Mouse (Mus musculus) midbrain, embryonic 11.5 days (tissue): Measurements from ENCODE around the gene Cacna1s. TPM values are rescaled to one million over a fixed set of nuclear protein-coding genes. Genes with fewer than 3 reads are reported as not detected.

Source experiments
- ATAC-seq: fragments of 200-750 bp; cut with Nextera tagmentation; 2 replicates; pipeline ENCODE4 v1.8.0; 2017; ENCODE audit warnings: moderate TSS enrichment, moderate library complexity; ENCODE audit not compliant: low FRiP score
- DNase-seq: peaks from one replicate; pipeline ENCODE4 v3.0.0; 2015; ENCODE audit warnings: low spot score; ENCODE audit errors: missing footprints
- H3K27ac ChIP-seq: fragments of 300-500 bp; sonication (generic); 2 replicates; pipeline ENCODE4 v1.5.1; 2014; ENCODE audit warnings: low read depth, low read length
- H3K27me3 ChIP-seq: fragments of 300-500 bp; sonication (generic); 2 replicates; pipeline ENCODE4 v1.6.1; 2014; ENCODE audit warnings: mild to moderate bottlenecking, low read length, moderate library complexity, mixed read lengths; ENCODE audit not compliant: control insufficient read depth, insufficient read depth
- H3K36me3 ChIP-seq: fragments of 300-500 bp; sonication (generic); 2 replicates; pipeline ENCODE4 v1.6.1; 2014; ENCODE audit warnings: mild to moderate bottlenecking, low read length, moderate library complexity, mixed read lengths; ENCODE audit not compliant: control insufficient read depth, insufficient read depth
- H3K4me1 ChIP-seq: fragments of 300-500 bp; sonication (generic); 2 replicates; pipeline ENCODE4 v1.6.1; 2014; ENCODE audit warnings: low read length; ENCODE audit not compliant: control insufficient read depth, insufficient read depth
- H3K4me2 ChIP-seq: fragments of 300-500 bp; sonication (generic); 2 replicates; pipeline ENCODE4 v1.6.1; 2014; ENCODE audit warnings: mild to moderate bottlenecking, moderate library complexity
- H3K4me3 ChIP-seq: fragments of 300-500 bp; sonication (generic); 2 replicates; pipeline ENCODE4 v1.5.1; 2014; ENCODE audit warnings: low read depth, low read length
- H3K9ac ChIP-seq: fragments of 300-500 bp; sonication (generic); 2 replicates; pipeline ENCODE4 v1.6.1; 2014; ENCODE audit warnings: low read length
- H3K9me3 ChIP-seq: fragments of 300-500 bp; sonication (generic); 2 replicates; pipeline ENCODE4 v1.6.1; 2016; ENCODE audit warnings: low read length; ENCODE audit not compliant: control insufficient read depth
- WGBS: fragments of 180-500 bp; shearing (Covaris S2); extraction: QIAGEN DNeasy Blood & Tissue Kit; methylation state at CpG from one replicate; pipeline ENCODE4 v1.1.7; 2014; 5-methylcytosine and 5-hydroxymethylcytosine counted together
- polyA plus RNA-seq: library from polyadenylated mRNA; unstranded; fragments of >200 nt; fragmentation: Nextera tagmentation; extraction: Ambion mirVana; gene quantifications from 2 replicates; pipeline ENCODE4 v1.2.1, GENCODE M21; 2014

The Cacna1s gene
- polyA plus RNA-seq, 1 experiment from 2014 or later: 0.23 TPM

DNA sequence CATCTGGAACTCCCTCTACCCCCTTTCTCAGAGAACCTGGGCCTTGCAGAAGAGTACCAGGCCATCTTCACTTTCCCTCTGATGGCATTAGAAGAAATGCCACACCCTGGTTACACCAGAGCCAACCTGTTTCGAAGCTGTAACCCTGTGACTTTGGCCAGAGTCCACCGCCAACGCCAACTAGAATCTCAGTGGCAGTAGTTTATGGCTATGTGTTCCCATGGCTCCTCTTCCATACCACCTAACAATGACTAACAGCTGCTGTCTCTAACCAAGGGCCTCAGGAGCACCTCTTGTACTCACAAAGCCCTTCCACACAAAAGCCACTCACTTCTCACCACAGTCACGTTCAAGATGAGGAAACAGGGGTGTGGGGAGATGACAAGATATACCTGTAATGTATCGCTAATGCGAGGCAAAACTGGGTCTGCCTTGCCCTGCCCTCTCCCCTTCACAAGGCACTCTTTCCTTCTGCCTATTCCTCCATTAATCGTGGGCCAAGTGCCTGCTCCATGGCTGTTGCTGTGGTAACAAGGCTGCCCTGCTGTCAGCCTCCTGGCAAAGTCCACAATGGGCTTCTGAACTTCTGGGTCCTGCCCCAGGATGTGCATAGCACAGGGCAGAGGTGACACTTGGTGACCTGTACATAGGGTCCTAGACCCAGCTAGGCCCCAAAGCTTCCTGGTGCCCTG, 67.2 kb downstream of the Cacna1s start:
- no peaks in the 10 kb centered on the region for H3K36me3 ChIP-seq
- no peaks in the 10 kb centered on the region for H3K9me3 ChIP-seq
- no peak overlapping the region for H3K4me2 ChIP-seq
- peaks cover 11% of the 10 kb centered on the region for H3K4me1 ChIP-seq
- no peak overlapping the region for H3K9ac ChIP-seq
- no peak overlapping the region for H3K27ac ChIP-seq
- H3K27me3 ChIP-seq: no peaks in the 10 kb centered on the region
- ATAC-seq: no peak
- no peak for DNase-seq
- 79% methylated on average over 7 of the region's 7 CpGs for WGBS
- no peak overlapping the region for H3K4me3 ChIP-seq

DNA sequence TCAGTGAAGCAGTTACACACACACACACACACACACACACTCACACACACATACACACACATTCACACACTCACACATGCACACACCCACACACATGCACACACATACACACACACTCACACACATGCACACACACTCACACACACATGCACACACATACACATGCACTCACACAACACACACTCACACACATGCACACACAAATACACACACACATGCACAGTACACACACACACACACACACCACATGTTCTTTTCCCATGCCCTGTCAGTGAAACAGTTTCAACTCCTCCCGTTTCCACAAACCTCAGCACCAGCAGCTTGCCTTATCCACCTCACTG, 67.7 kb downstream of the Cacna1s start:
- Histone ChIP-seq H3K36me3 (no peaks in the 10 kb centered on the region), H3K4me1 (peaks cover 11% of the 10 kb centered on the region), H3K27ac (no peak overlapping the region), H3K4me3 (no peak overlapping the region), H3K4me2 (no peak overlapping the region), H3K9me3 (no peaks in the 10 kb centered on the region), H3K9ac (no peak overlapping the region), H3K27me3 (no peaks in the 10 kb centered on the region)
- DNase-seq: no peak
- ATAC-seq: no peak
- WGBS: 66% methylated on average over 1 of the region's 1 CpGs

DNA sequence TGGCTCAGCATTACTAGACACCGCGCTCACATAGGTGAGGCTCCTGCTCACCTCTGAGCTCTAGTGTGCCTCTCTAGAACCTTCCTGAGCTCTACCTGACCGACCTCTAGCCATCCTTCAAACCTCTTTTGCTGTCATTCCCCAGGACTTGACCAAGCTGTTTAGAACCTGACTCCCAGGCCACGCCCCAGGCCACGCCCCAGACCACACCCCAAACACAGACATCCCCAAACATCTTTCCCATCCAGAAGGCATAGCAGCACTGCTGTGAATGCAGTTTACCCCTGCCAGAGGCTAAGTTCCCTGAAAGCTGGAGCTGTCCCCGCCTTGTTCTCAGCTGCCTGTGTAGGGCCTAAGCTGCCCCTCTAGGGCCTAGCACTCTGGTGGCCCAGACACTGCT, 68.2 kb downstream of the Cacna1s start:
- 49% methylated on average over 6 of the region's 6 CpGs for WGBS
- H3K27me3 ChIP-seq: no peaks in the 10 kb centered on the region
- no peak for ATAC-seq

DNA sequence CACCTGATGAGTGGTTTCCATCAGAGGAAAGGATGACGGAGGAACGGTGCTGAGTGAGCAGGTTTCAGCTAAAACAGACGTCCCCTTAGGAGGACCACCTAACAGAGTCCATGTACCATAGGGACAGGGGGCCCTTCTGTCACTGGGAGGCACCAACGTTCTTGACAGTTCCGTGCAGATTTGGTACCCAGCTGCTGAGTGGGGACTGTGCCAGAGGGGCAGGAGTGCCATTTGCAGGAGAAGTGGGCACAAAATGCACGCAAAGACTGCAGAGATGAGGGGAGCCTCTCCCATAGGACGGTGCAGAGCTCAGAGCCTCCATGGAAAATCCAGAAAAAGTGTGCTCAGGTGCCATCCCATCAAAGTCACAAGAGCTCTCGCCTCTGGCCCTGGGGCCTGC, 69.5 kb downstream of the Cacna1s start:
- no peak for ATAC-seq
- Histone ChIP-seq H3K9me3 (no peaks in the 10 kb centered on the region), H3K27ac (no peak overlapping the region), H3K4me2 (no peak overlapping the region), H3K36me3 (no peaks in the 10 kb centered on the region), H3K9ac (no peak overlapping the region), H3K4me1 (peaks cover 11% of the 10 kb centered on the region), H3K27me3 (no peaks in the 10 kb centered on the region), H3K4me3 (no peak overlapping the region)
- no peak for DNase-seq
- 86% methylated on average over 8 of the region's 8 CpGs for WGBS

More for the DNA sequence above, 68.2 kb downstream of the Cacna1s start:
- DNase-seq: no peak
- Histone ChIP-seq H3K9me3 (no peaks in the 10 kb centered on the region), H3K36me3 (no peaks in the 10 kb centered on the region), H3K27ac (no peak overlapping the region), H3K4me1 (peaks cover 11% of the 10 kb centered on the region), H3K9ac (no peak overlapping the region), H3K4me3 (no peak overlapping the region), H3K4me2 (no peak overlapping the region)

DNA sequence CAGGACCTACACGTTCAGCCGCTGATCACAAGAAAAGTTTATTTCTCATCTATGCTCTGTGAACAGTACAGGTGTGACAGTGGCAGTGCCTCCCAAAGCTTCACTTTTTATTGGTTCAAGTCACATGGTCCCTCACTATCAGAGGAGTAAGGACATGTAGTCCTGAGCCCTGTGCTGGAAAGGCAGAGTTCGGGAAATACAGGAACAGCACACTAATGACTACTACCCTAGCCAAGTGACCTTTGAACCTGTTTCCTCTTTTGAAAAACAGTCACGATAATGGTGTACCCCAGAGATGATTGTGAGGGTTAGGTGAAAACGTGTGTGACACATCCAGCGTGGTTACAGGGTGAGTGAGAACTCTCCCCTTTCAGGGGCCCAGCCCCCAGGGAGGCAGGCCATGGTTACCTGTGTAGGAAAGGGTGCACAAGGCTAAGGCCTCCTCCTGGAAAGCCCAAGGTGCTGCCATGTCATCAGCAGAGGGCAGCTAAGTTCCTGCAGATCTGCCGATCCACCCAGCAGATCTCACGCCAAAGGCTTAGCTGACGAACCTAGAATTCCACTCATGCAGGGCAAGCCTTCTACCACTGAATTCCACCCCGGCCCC, 73.7 kb downstream of the Cacna1s start:
- Histone ChIP-seq H3K4me2 (no peak overlapping the region), H3K4me3 (no peak overlapping the region), H3K27ac (no peak overlapping the region), H3K9me3 (no peaks in the 10 kb centered on the region), H3K36me3 (no peaks in the 10 kb centered on the region), H3K4me1 (peaks cover 4% of the 10 kb centered on the region), H3K9ac (no peak overlapping the region), H3K27me3 (no peaks in the 10 kb centered on the region)
- no peak for ATAC-seq
- no peak for DNase-seq
- WGBS: 85% methylated on average over 10 of the region's 10 CpGs

DNA sequence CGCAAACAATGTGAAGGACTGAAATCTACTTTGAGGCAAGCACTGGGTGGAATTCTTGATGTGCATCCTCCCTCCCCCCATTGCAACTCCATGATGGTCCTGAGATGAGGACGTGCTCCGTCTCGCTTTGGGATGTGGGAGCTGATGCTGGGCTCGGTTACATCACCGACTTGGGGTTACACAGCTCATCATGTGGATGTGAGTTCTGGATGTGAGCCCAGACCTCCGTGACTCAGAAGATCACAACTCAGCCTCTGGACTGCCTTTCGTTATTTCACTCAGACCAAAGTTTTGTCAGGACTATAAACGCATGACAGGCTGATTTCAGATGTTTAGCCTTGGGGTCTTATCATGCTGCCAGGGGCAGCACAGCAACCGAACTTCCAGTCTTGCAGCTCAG, 74.3 kb downstream of the Cacna1s start:
- Histone ChIP-seq H3K4me1 (peaks cover 4% of the 10 kb centered on the region), H3K36me3 (no peaks in the 10 kb centered on the region), H3K4me2 (no peak overlapping the region), H3K4me3 (no peak overlapping the region), H3K9me3 (no peaks in the 10 kb centered on the region), H3K27ac (no peak overlapping the region), H3K9ac (no peak overlapping the region), H3K27me3 (no peaks in the 10 kb centered on the region)
- DNase-seq (no peak), ATAC-seq (no peak)
- WGBS: 88% methylated on average over 10 of the region's 10 CpGs

DNA sequence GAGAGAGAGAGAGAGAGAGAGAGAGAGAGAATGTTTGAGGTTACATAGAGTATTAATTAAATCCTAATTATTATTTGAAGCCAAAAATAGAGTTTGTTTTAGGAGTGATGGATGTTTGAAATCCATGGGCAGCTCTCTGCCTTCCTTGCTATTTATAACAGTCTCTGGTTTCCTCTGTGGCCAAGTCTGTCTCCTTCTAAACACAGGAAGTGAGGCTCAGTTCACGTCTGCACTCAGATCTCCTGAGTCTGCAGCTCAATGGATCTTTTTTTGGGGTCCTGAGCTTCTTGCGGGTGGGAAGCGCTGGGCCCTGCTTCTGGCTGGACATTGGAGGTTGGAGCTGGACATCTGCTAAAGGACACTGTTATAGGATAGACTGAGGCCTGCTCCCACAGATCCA, 75.3 kb downstream of the Cacna1s start:
- DNase-seq (no peak), ATAC-seq (no peak)
- H3K9me3 ChIP-seq: no peaks in the 10 kb centered on the region
- no peaks in the 10 kb centered on the region for H3K36me3 ChIP-seq
- H3K9ac ChIP-seq: no peak overlapping the region
- H3K4me2 ChIP-seq: no peak overlapping the region
- peaks cover 3% of the 10 kb centered on the region; the same call in 1 of the 2 replicates for H3K27me3 ChIP-seq
- no peak overlapping the region for H3K27ac ChIP-seq
- H3K4me3 ChIP-seq: no peak overlapping the region
- 86% methylated on average over 3 of the region's 3 CpGs for WGBS
- peaks cover 13% of the 10 kb centered on the region for H3K4me1 ChIP-seq

DNA sequence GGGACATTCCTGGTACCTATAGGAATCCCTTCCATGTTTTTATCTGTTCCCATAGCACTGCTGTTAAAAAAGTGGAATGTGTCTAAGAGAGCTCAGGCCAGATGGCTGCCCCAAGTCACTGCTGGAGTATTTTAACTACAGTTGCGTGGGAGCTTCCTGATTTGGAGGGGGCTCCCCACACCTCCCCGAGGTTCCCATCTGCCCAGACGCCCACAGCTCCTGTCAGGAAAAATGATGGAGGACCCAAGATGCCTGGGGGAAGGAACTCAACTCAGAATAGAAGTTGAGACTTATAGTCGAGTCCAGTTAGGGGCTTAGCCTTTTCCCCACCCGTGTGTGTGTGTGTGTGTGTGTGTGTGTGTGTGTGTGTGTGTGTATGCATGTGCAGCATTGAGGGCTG, 75.9 kb downstream of the Cacna1s start:
- no peak for DNase-seq
- WGBS: 74% methylated on average over 5 of the region's 5 CpGs
- H3K9me3 ChIP-seq: no peaks in the 10 kb centered on the region
- peaks cover 18% of the 10 kb centered on the region for H3K4me1 ChIP-seq
- H3K27ac ChIP-seq: no peak overlapping the region
- H3K36me3 ChIP-seq: no peaks in the 10 kb centered on the region
- no peak overlapping the region for H3K4me3 ChIP-seq
- peaks cover 4% of the 10 kb centered on the region; the same call in 1 of the 2 replicates for H3K27me3 ChIP-seq
- no peak overlapping the region for H3K9ac ChIP-seq
- ATAC-seq: no peak
- H3K4me2 ChIP-seq: no peak overlapping the region

DNA sequence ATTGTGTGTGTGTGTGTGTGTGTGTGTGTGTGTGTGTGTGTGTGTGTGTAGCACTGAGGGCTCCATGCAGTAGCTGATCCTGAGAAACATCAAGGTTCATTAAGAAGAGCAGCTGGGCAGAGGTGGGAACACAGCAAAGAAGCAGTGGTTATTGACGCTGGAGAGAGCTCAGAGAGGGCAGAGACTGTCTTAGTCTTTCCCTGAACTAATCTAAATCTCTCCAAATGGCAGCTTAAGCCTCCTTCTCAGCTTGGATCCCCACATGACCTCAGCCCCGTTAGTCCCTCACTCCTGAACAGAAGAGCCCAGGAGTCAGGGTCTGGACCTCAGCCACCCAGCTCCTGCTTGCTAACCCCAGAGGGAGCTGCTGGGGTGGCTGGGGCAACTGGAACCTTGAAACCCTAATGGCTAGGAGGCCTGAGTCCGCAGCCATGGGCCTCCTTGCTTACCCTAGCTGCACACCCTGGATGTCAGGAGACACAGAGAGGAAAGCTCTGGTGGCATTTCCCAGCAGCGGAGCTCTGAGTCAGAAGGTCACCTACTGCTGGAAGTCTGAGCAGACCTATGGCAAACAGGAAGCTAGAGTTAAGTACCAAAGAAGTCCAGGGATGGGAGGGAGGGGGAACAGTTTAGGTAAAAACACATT, 76.5 kb downstream of the Cacna1s start:
- H3K36me3 ChIP-seq: no peaks in the 10 kb centered on the region
- 46% methylated on average over 4 of the region's 4 CpGs for WGBS
- ATAC-seq (no peak), DNase-seq (no peak)
- no peak overlapping the region for H3K4me3 ChIP-seq
- H3K27ac ChIP-seq: no peak overlapping the region
- no peak overlapping the region for H3K9ac ChIP-seq
- peaks cover 21% of the 10 kb centered on the region for H3K4me1 ChIP-seq
- H3K27me3 ChIP-seq: peaks cover 7% of the 10 kb centered on the region; the same call in 1 of the 2 replicates
- H3K4me2 ChIP-seq: no peak overlapping the region
- H3K9me3 ChIP-seq: no peaks in the 10 kb centered on the region
